8 mouse cellular contexts compared by ENCODE assay signal in genomic region chr16:49500818-49501217, GRCm38 (mm10).
DNase-seq lines count a peak whose midpoint lies in the region; ATAC-seq and TF ChIP-seq lines count a peak whose summit lies in the region.

No protein-coding gene starts in this region.

- WGBS in heart, postnatal 0 days = 15% methylated on average over 4 of the region's 4 CpGs

- H3K9ac ChIP-seq in heart, postnatal 0 days (replicated peaks; ENCODE audit: low read depth, low read length) = no peak overlapping the region

- H3K4me2 ChIP-seq in heart, postnatal 0 days (ENCODE audit: low read depth, low read length) = no peak overlapping the region

- ATAC-seq in G1E (ENCODE audit: extremely low read depth, insufficient number of reproducible peaks, low FRiP score, poor library complexity, severe bottlenecking) = peak; percentile 57; the same call in 1 of the 2 replicates
- ATAC-seq in heart, postnatal 0 days (ENCODE audit: insufficient read depth, low read depth) = peak; percentile 66

- no peaks in the 10 kb centered on the region for H3K36me3 ChIP-seq in G1E (replicated peaks)
- no peaks in the 10 kb centered on the region for H3K36me3 ChIP-seq in heart, postnatal 0 days (replicated peaks; ENCODE audit: control insufficient read depth, insufficient read depth, low read length)

- H3K4me3 ChIP-seq in G1E (ENCODE audit: low read depth, low read length) = no peak overlapping the region
- no peak overlapping the region for H3K4me3 ChIP-seq in heart, postnatal 0 days (ENCODE audit: low read depth, low read length)

- 0 out of 2 replicates have a peak, but pooled peaks cover 4% of the 10 kb centered on the region for H3K27me3 ChIP-seq in G1E (ENCODE audit: insufficient read depth, low read length)
- H3K27me3 ChIP-seq in heart, postnatal 0 days (ENCODE audit: control insufficient read depth, insufficient read depth, low read length) = no peaks in the 10 kb centered on the region

- H3K4me1 ChIP-seq in G1E (ENCODE audit: insufficient read depth, low read depth, low read length) = peaks cover 4% of the 10 kb centered on the region
- no peaks in the 10 kb centered on the region; the same call in 1 of the 2 replicates for H3K4me1 ChIP-seq in heart, postnatal 0 days (ENCODE audit: control insufficient read depth, insufficient read depth)

- intact Hi-C loops in left cerebral cortex, postnatal 14 days (cut with DNase I) = loop anchor here (5.0 kb wide), 1 partner anchor 356 kb away; no protein-coding TSS in a partner anchor

- TF ChIP-seq CTCF in G1E (IDR thresholded peaks at IDR 0.05; ENCODE audit: low read depth, low read length) = peak; percentile 74
- peak; percentile 91 for TF ChIP-seq CTCF in heart, postnatal 0 days (IDR thresholded peaks at IDR 0.05; ENCODE audit: low read depth)

- no peaks in the 10 kb centered on the region for H3K9me3 ChIP-seq in G1E (replicated peaks)
- H3K9me3 ChIP-seq in heart, postnatal 0 days (replicated peaks; ENCODE audit: control insufficient read depth, low read length) = no peaks in the 10 kb centered on the region

- TF ChIP-seq EP300 in heart, postnatal 0 days (IDR thresholded peaks at IDR 0.05; ENCODE audit: low read depth) = no peak

- H3K27ac ChIP-seq in heart, postnatal 0 days (ENCODE audit: low read depth) = no peak overlapping the region

- peak; percentile 44 to 48 for DNase-seq in left cerebral cortex, postnatal 14 days (ENCODE audit: low spot score in 2 of 2)
- DNase-seq in left cerebral cortex, adult 8-10 months (ENCODE audit: low spot score in 2 of 2) = no peak
- DNase-seq in G1E (ENCODE audit: low spot score) = peak; percentile 47
- peak; percentile 79 for DNase-seq in cerebellum, adult 9-10 months
- DNase-seq in heart, postnatal 0 days (ENCODE audit: low spot score) = peak; percentile 73
- DNase-seq in layer of hippocampus, adult 9-11 months = peak; percentile 32
- peak; percentile 30 to 52 for DNase-seq in natural killer cell, adult 2 months (ENCODE audit: low spot score in 2 of 2)
- no peak for DNase-seq in ovary, postnatal 36 days (ENCODE audit: low spot score)

Comparison
In these comparisons a context has a peak if more than half of its experiments do, and no peak if none do; other contexts are left out.
1. DNase-seq: peak in left cerebral cortex, postnatal 14 days (2 of 2), G1E (single experiment), cerebellum, adult 9-10 months (single experiment), heart, postnatal 0 days (single experiment), layer of hippocampus, adult 9-11 months (single experiment) and natural killer cell, adult 2 months (2 of 2); none in left cerebral cortex, adult 8-10 months (0 of 2) and ovary, postnatal 36 days (single experiment).